Mouse (Mus musculus): ENCODE measurements around the gene Cdk19.

GRCm38 (mm10) chr10:40363004-40363403 is 23.6 kb downstream of the Cdk19 start:
- TF ChIP-seq POLR2A (IDR thresholded peaks at IDR 0.05; ENCODE audit: control insufficient read depth, extremely low read depth, insufficient read depth, low read length, poor library complexity) (no peak), CTCF (IDR thresholded peaks at IDR 0.05; ENCODE audit: borderline replicate concordance, control insufficient read depth, extremely low read depth, insufficient read depth, low read length, poor library complexity) (no peak)

Measured in thymus, adult 2 months (tissue).